Comparison of ENCODE assay signal across 28 mouse cellular contexts in genomic region chr2:126522056-126522455, GRCm38 (mm10). TPM values are rescaled to one million over a fixed set of nuclear protein-coding genes. Genes with fewer than 3 reads are reported as not detected.
DNase-seq lines count a peak whose midpoint lies in the region; ATAC-seq and TF ChIP-seq lines count a peak whose summit lies in the region.
"Had no signal": no experiment of that assay in that cellular context is flagged by ENCODE, and none has a peak within 500 bp of the region (broad histone marks: within the 10 kb centered on the region; RNA-seq: fewer than 3 reads in every experiment).

No protein-coding gene starts in this region.

- H3K27me3 ChIP-seq in kidney, adult 2 months (replicated peaks; ENCODE audit: control insufficient read depth, insufficient read depth, low read length), result no peaks in the 10 kb centered on the region
- no peaks in the 10 kb centered on the region for H3K27me3 ChIP-seq in kidney, embryonic 15.5 days
- H3K27me3 ChIP-seq in MEL (ENCODE audit: control insufficient read depth in 1 of 2, insufficient read depth in 2 of 2, low read length in 2 of 2), result no peaks in the 10 kb centered on the region
- H3K27me3 ChIP-seq: embryonic facial prominence, embryonic 15.5 days; heart, embryonic 13.5 days; hindbrain, embryonic 12.5 days; liver, embryonic 13.5 days; lung, embryonic 15.5 days; midbrain, embryonic 15.5 days; neural tube, embryonic 12.5 days had no signal

- no peak for TF ChIP-seq RAD21 in MEL (IDR thresholded peaks at IDR 0.05; ENCODE audit: low read depth, low read length)

- DNase-seq in kidney, adult 2 months, result peak; percentile 84
- peak; percentile 23 for DNase-seq in MEL (ENCODE audit: low read depth, low spot score)
- peak; percentile 4 for DNase-seq in brain, embryonic 14.5 days (ENCODE audit: low read depth)
- DNase-seq in kidney, postnatal 14 days, result peak; percentile 59
- DNase-seq in Muller cell, postnatal 12 days (ENCODE audit: inconsistent ontology term), result no peak
- DNase-seq in layer of hippocampus, postnatal 14 days (ENCODE audit: low spot score in 2 of 2), result no peak
- DNase-seq in retina, embryonic 14.5 days (ENCODE audit: low spot score), result no peak
- DNase-seq: cerebellum, adult 2 months; forebrain, postnatal 0 days; gastrocnemius, postnatal 14 days; heart, adult 2 months; heart, postnatal 14 days; layer of hippocampus, adult 9-11 months; liver, embryonic 13.5 days; lung, postnatal 4 days; retina, postnatal 1 day; right cerebral cortex, postnatal 25 days; spleen, adult 18-20 months; thymus, postnatal 14 days had no signal

- peak overlapping the region; percentile 90 for H3K27ac ChIP-seq in kidney, adult 2 months (ENCODE audit: insufficient read depth, low read depth, low read length)
- no peak overlapping the region for H3K27ac ChIP-seq in kidney, embryonic 15.5 days
- H3K27ac ChIP-seq in MEL (ENCODE audit: control insufficient read depth, low read depth, low read length), result no peak overlapping the region
- H3K27ac ChIP-seq: embryonic facial prominence, embryonic 15.5 days; heart, adult 2 months; heart, embryonic 13.5 days; hindbrain, embryonic 12.5 days; liver, embryonic 13.5 days; lung, embryonic 15.5 days; midbrain, embryonic 15.5 days; neural tube, embryonic 12.5 days had no signal

- H3K4me2 ChIP-seq in kidney, embryonic 15.5 days, result no peak overlapping the region
- H3K4me2 ChIP-seq: embryonic facial prominence, embryonic 15.5 days; heart, embryonic 13.5 days; hindbrain, embryonic 12.5 days; liver, embryonic 13.5 days; lung, embryonic 15.5 days; midbrain, embryonic 15.5 days; neural tube, embryonic 12.5 days had no signal

- no peaks in the 10 kb centered on the region for H3K36me3 ChIP-seq in kidney, adult 2 months (ENCODE audit: control insufficient read depth, insufficient read depth, low read length)
- no peaks in the 10 kb centered on the region for H3K36me3 ChIP-seq in kidney, embryonic 15.5 days
- peaks cover 0 to 4% of the 10 kb centered on the region in 2 experiments; a peak in 2 of 4 replicates for H3K36me3 ChIP-seq in MEL (ENCODE audit: control insufficient read depth in 1 of 2, insufficient read depth in 2 of 2, low read length in 2 of 2)
- H3K36me3 ChIP-seq: embryonic facial prominence, embryonic 15.5 days; heart, embryonic 13.5 days; hindbrain, embryonic 12.5 days; liver, embryonic 13.5 days; lung, embryonic 15.5 days; midbrain, embryonic 15.5 days; neural tube, embryonic 12.5 days had no signal

- peaks cover 16% of the 10 kb centered on the region for H3K4me1 ChIP-seq in kidney, adult 2 months (ENCODE audit: control insufficient read depth, insufficient read depth, low read length)
- H3K4me1 ChIP-seq in kidney, embryonic 15.5 days, result no peaks in the 10 kb centered on the region
- peaks cover 2 to 13% of the 10 kb centered on the region in 2 experiments for H3K4me1 ChIP-seq in MEL (ENCODE audit: control insufficient read depth in 1 of 2, insufficient read depth in 2 of 2, low read length in 2 of 2)
- H3K4me1 ChIP-seq: embryonic facial prominence, embryonic 15.5 days; hindbrain, embryonic 12.5 days; lung, embryonic 15.5 days; midbrain, embryonic 15.5 days; neural tube, embryonic 12.5 days had no signal

- no peak for TF ChIP-seq EP300 in MEL (IDR thresholded peaks at IDR 0.05; ENCODE audit: low read depth in 1 of 2, low read length in 2 of 2)

- H3K79me2 ChIP-seq in MEL (ENCODE audit: control insufficient read depth, insufficient read depth, low read length, poor library complexity), result no peaks in the 10 kb centered on the region

- H3K4me3 ChIP-seq in kidney, adult 2 months (ENCODE audit: insufficient read depth, low read depth, low read length), result 0 out of 2 replicates have a peak overlapping the region, but pooled peaks have one; percentile 10
- H3K4me3 ChIP-seq in kidney, embryonic 15.5 days (replicated peaks), result no peak overlapping the region
- H3K4me3 ChIP-seq in MEL (ENCODE audit: control insufficient read depth in 1 of 2, insufficient read depth in 1 of 2, low read depth in 2 of 2, low read length in 2 of 2), result no peak overlapping the region
- H3K4me3 ChIP-seq: embryonic facial prominence, embryonic 15.5 days; heart, adult 2 months; heart, embryonic 13.5 days; hindbrain, embryonic 12.5 days; liver, embryonic 13.5 days; lung, embryonic 15.5 days; midbrain, embryonic 15.5 days; neural tube, embryonic 12.5 days had no signal

- no peak for TF ChIP-seq CTCF in kidney, adult 2 months (conservative IDR thresholded peaks at IDR 0.05; ENCODE audit: insufficient read depth, insufficient read length, low read depth, low read length)
- no peak for TF ChIP-seq CTCF in MEL (IDR thresholded peaks at IDR 0.05 in 2 of 3, conservative IDR thresholded peaks at IDR 0.05 in 1 of 3; ENCODE audit: control insufficient read depth in 1 of 3, insufficient read depth in 1 of 3, low read depth in 2 of 3, low read length in 3 of 3, poor library complexity in 1 of 3, severe bottlenecking in 1 of 3)
- no peak for TF ChIP-seq CTCF in brain, embryonic 14.5 days (IDR thresholded peaks at IDR 0.05; ENCODE audit: borderline replicate concordance, extremely low read depth, insufficient read depth, insufficient read length)

- no peaks in the 10 kb centered on the region for H3K9me3 ChIP-seq in kidney, embryonic 15.5 days (replicated peaks)
- no peaks in the 10 kb centered on the region for H3K9me3 ChIP-seq in MEL (replicated peaks; ENCODE audit: insufficient read depth, low read length)
- H3K9me3 ChIP-seq: embryonic facial prominence, embryonic 15.5 days; heart, embryonic 13.5 days; hindbrain, embryonic 12.5 days; liver, embryonic 13.5 days; lung, embryonic 15.5 days; midbrain, embryonic 15.5 days; neural tube, embryonic 12.5 days had no signal

- no peak overlapping the region for H3K9ac ChIP-seq in kidney, embryonic 15.5 days
- no peak overlapping the region for H3K9ac ChIP-seq in MEL (ENCODE audit: control insufficient read depth, low read depth, low read length, poor library complexity, severe bottlenecking)
- H3K9ac ChIP-seq: embryonic facial prominence, embryonic 15.5 days; forebrain, postnatal 0 days; heart, embryonic 13.5 days; hindbrain, embryonic 12.5 days; liver, embryonic 13.5 days; lung, embryonic 15.5 days; midbrain, embryonic 15.5 days; neural tube, embryonic 12.5 days had no signal

- WGBS in kidney, adult 2 months, result 34% methylated on average over 8 of the region's 8 CpGs
- WGBS in kidney, embryonic 15.5 days, result 68% methylated on average over 8 of the region's 8 CpGs

- TF ChIP-seq POLR2A in kidney, adult 2 months (IDR thresholded peaks at IDR 0.05; ENCODE audit: low read depth, low read length), result no peak
- TF ChIP-seq POLR2A in MEL (IDR thresholded peaks at IDR 0.05; ENCODE audit: control insufficient read depth in 1 of 2, insufficient read depth in 1 of 2, low read depth in 1 of 2, low read length in 2 of 2, poor library complexity in 1 of 2), result no peak
- no peak for TF ChIP-seq POLR2A in brain, embryonic 14.5 days (IDR thresholded peaks at IDR 0.05; ENCODE audit: borderline replicate concordance, extremely low read depth, insufficient read depth, insufficient read length, poor library complexity, severe bottlenecking)

- no peak for ATAC-seq in kidney, embryonic 15.5 days (replicated peaks; ENCODE audit: low FRiP score)
- ATAC-seq: forebrain, postnatal 0 days; intestine, postnatal 0 days; midbrain, embryonic 15.5 days had no signal

TF ChIP-seq in MEL, 35 proteins besides CTCF, POLR2A, EP300 and RAD21:
- TF ChIP-seq ZNF384 (IDR thresholded peaks at IDR 0.05; ENCODE audit: low read depth, low read length) (no peak), BHLHE40 (IDR thresholded peaks at IDR 0.05; ENCODE audit: borderline replicate concordance, low read depth, low read length) (no peak), SIN3A (IDR thresholded peaks at IDR 0.05; ENCODE audit: low read length) (no peak), CHD1 (IDR thresholded peaks at IDR 0.05; ENCODE audit: low read depth, low read length) (no peak), MAFK (IDR thresholded peaks at IDR 0.05; ENCODE audit: borderline replicate concordance, low read depth, low read length) (no peak), POLR2AphosphoS5 (IDR thresholded peaks at IDR 0.05; ENCODE audit: borderline replicate concordance, low read depth, low read length) (no peak), MAX (IDR thresholded peaks at IDR 0.05; ENCODE audit: low read length) (no peak), RCOR1 (IDR thresholded peaks at IDR 0.05; ENCODE audit: low read depth, low read length) (no peak), MAZ (IDR thresholded peaks at IDR 0.05; ENCODE audit: low read depth, low read length) (no peak), POLR2AphosphoS2 (IDR thresholded peaks at IDR 0.05; ENCODE audit: low read length) (no peak), JUND (IDR thresholded peaks at IDR 0.05; ENCODE audit: low read depth, low read length) (no peak), GABPA (IDR thresholded peaks at IDR 0.05; ENCODE audit: low read depth, low read length) (no peak), ZC3H11A (IDR thresholded peaks at IDR 0.05; ENCODE audit: low read depth, low read length) (no peak), MXI1 (IDR thresholded peaks at IDR 0.05; ENCODE audit: low read depth, low read length) (no peak), NRF1 (IDR thresholded peaks at IDR 0.05; ENCODE audit: insufficient read depth, low read depth, low read length, poor library complexity, severe bottlenecking) (no peak), CHD2 (IDR thresholded peaks at IDR 0.05; ENCODE audit: low read length) (no peak), ETS1 (IDR thresholded peaks at IDR 0.05; ENCODE audit: low read depth, low read length) (no peak)

RNA-seq across cellular contexts. Expression of gene Atp8b4, which starts 21.6 kb away (rescaled TPM):
- polyA plus RNA-seq in kidney, adult 2 months (2012; rRNA removed), result 0.81 and 0.97 TPM in 2 replicates
- polyA plus RNA-seq in kidney, embryonic 15.5 days (2015; fragmentation: Nextera tagmentation; extraction: Ambion mirVana), result 0.18 and 0.54 TPM in 2 replicates
- not detected in 2 replicates for total RNA-seq in MEL (2012; rRNA removed)
- polyA plus RNA-seq in MEL (2012; ENCODE audit: insufficient read depth in 1 of 2, insufficient read length in 2 of 2, low read depth in 1 of 2, low replicate concordance in 2 of 2, missing spikeins in 1 of 2), result not detected
- 0.05 and 0.08 TPM in 2 replicates for polyA plus RNA-seq in brain, embryonic 14.5 days (2012; rRNA removed)
- under 1 TPM in 1 of 2 experiments, not detected in 1; 0.05 TPM for total RNA-seq in layer of hippocampus, postnatal 14 days (2021)
- total RNA-seq: forebrain, postnatal 0 days had no signal

RNA-seq across cellular contexts. Expression of gene Slc27a2, which starts 30.2 kb away (rescaled TPM):
- polyA plus RNA-seq in kidney, adult 2 months (2012; rRNA removed), result 1,333 and 1,911 TPM in 2 replicates
- polyA plus RNA-seq in kidney, embryonic 15.5 days (2015; fragmentation: Nextera tagmentation; extraction: Ambion mirVana), result 32.9 and 35.3 TPM in 2 replicates
- not detected in 2 replicates for total RNA-seq in MEL (2012; rRNA removed)
- polyA plus RNA-seq in MEL (2012; ENCODE audit: insufficient read depth in 1 of 2, insufficient read length in 2 of 2, low read depth in 1 of 2, low replicate concordance in 2 of 2, missing spikeins in 1 of 2), result not detected
- 9.4 and 10.2 TPM in 2 replicates for polyA plus RNA-seq in brain, embryonic 14.5 days (2012; rRNA removed)
- total RNA-seq in layer of hippocampus, postnatal 14 days (2021), result 10 to 100 TPM in 1 of 2 experiments, 1 to 10 TPM in 1; 9.4 to 10.1 TPM
- polyA plus RNA-seq: limb, embryonic 11.5 days had no signal

Comparison
In these comparisons a context has a peak if more than half of its experiments do, and no peak if none do; other contexts are left out.
1. RNA of gene Slc27a2, which starts 30.2 kb away (polyA plus RNA-seq): 1,333 to 1,911 TPM in kidney, adult 2 months; 32.9 to 35.3 TPM in kidney, embryonic 15.5 days, 9.4 to 10.2 TPM in brain, embryonic 14.5 days and not detected in MEL; every median in the first group is over 10 times any median in the second.
2. DNase-seq: peak in kidney, adult 2 months (single experiment), MEL (single experiment), brain, embryonic 14.5 days (single experiment) and kidney, postnatal 14 days (single experiment); none in Muller cell, postnatal 12 days (single experiment), layer of hippocampus, postnatal 14 days (0 of 2) and retina, embryonic 14.5 days (single experiment).